In the genomic region with DNA sequence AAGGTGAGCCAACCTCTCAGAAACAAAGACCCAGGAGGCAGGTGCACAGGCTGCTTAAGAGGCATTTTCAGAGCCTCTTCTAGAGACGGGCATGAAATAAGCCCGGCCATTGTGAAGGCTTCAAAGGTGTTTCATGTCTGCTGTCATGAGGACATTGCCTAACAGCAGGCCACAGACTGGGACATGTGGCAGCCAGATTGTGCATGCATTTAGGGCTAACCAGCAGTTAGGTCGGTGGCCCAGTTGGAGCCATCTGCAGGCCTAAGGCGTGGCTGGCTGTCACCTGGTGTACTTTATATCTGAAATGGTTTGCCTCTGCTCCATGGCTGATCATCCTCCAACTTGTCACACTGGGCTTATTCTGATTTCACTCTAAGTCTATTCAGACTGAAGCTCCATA, we compare ENCODE assay signal across 23 mouse cellular contexts. TPM values are rescaled to one million over a fixed set of nuclear protein-coding genes. Genes with fewer than 3 reads are reported as not detected.
A peak's percentile ranks its signal among the peaks of the same experiment; 100 is the strongest.
DNase-seq lines count a peak whose midpoint lies in the region; ATAC-seq lines count a peak whose summit lies in the region.
"Had no signal": no experiment of that assay in that cellular context is flagged by ENCODE, and none has a peak within 500 bp of the region (broad histone marks: within the 10 kb centered on the region; RNA-seq: fewer than 3 reads in every experiment).

No protein-coding gene starts in this region.

- no peak overlapping the region for H3K4me3 ChIP-seq in hindbrain, embryonic 10.5 days
- H3K4me3 ChIP-seq in hindbrain, embryonic 16.5 days (ENCODE audit: low read length) = no peak overlapping the region
- H3K4me3 ChIP-seq in forebrain, embryonic 12.5 days (replicated peaks) = no peak overlapping the region
- H3K4me3 ChIP-seq: forebrain, embryonic 10.5 days; heart, embryonic 13.5 days; hindbrain, embryonic 12.5 days; hindbrain, embryonic 15.5 days; intestine, embryonic 15.5 days had no signal

- 71% methylated on average over 4 of the region's 4 CpGs for WGBS in hindbrain, embryonic 10.5 days
- WGBS in hindbrain, embryonic 16.5 days = 72% methylated on average over 4 of the region's 4 CpGs
- 76% methylated on average over 4 of the region's 4 CpGs for WGBS in forebrain, embryonic 12.5 days

- no peak for ATAC-seq in hindbrain, embryonic 16.5 days
- no peak for ATAC-seq in forebrain, embryonic 12.5 days (ENCODE audit: low FRiP score)
- ATAC-seq: activated CD4-positive, CD25-positive, alpha-beta regulatory T cell, adult 4 months; forebrain, embryonic 14.5 days; forebrain, postnatal 0 days; intestine, embryonic 15.5 days had no signal

- H3K4me1 ChIP-seq in hindbrain, embryonic 10.5 days (replicated peaks) = peaks cover 7% of the 10 kb centered on the region; the same call in 1 of the 2 replicates
- H3K4me1 ChIP-seq in hindbrain, embryonic 16.5 days (ENCODE audit: control insufficient read depth, insufficient read depth, low read depth, low read length) = no peaks in the 10 kb centered on the region
- H3K4me1 ChIP-seq in forebrain, embryonic 12.5 days = no peaks in the 10 kb centered on the region; the same call in 1 of the 2 replicates
- H3K4me1 ChIP-seq: heart, embryonic 13.5 days; hindbrain, embryonic 15.5 days; intestine, embryonic 15.5 days had no signal

- H3K36me3 ChIP-seq in hindbrain, embryonic 10.5 days = peaks cover 22% of the 10 kb centered on the region
- H3K36me3 ChIP-seq in hindbrain, embryonic 16.5 days (ENCODE audit: control insufficient read depth, insufficient read depth, low read length) = peaks cover 11% of the 10 kb centered on the region
- H3K36me3 ChIP-seq in forebrain, embryonic 12.5 days (replicated peaks) = peaks cover 17% of the 10 kb centered on the region; the same call in 1 of the 2 replicates

- H3K4me2 ChIP-seq in hindbrain, embryonic 16.5 days (ENCODE audit: low read length) = no peak overlapping the region
- H3K4me2 ChIP-seq in forebrain, embryonic 12.5 days = no peak overlapping the region
- H3K4me2 ChIP-seq: heart, embryonic 13.5 days; hindbrain, embryonic 12.5 days; hindbrain, embryonic 15.5 days; intestine, embryonic 15.5 days had no signal

- H3K9ac ChIP-seq in hindbrain, embryonic 16.5 days (ENCODE audit: low read depth, low read length) = no peak overlapping the region
- no peak overlapping the region for H3K9ac ChIP-seq in forebrain, embryonic 12.5 days
- H3K9ac ChIP-seq: forebrain, postnatal 0 days; heart, embryonic 13.5 days; hindbrain, embryonic 12.5 days; hindbrain, embryonic 15.5 days; intestine, embryonic 15.5 days had no signal

- H3K9me3 ChIP-seq in hindbrain, embryonic 10.5 days = peaks cover 5% of the 10 kb centered on the region; the same call in 1 of the 2 replicates
- H3K9me3 ChIP-seq in hindbrain, embryonic 16.5 days (ENCODE audit: control insufficient read depth, low read length) = no peaks in the 10 kb centered on the region; the same call in 1 of the 2 replicates
- peaks cover 5% of the 10 kb centered on the region; the same call in 1 of the 2 replicates for H3K9me3 ChIP-seq in forebrain, embryonic 12.5 days
- H3K9me3 ChIP-seq: hindbrain, embryonic 12.5 days; hindbrain, embryonic 15.5 days had no signal

- DNase-seq in embryo, embryonic 10 days (ENCODE audit: low spot score) = peak; percentile 29
- DNase-seq in embryo, embryonic 10.5 days (ENCODE audit: low spot score) = no peak
- DNase-seq in hindbrain, embryonic 10.5 days (ENCODE audit: low spot score) = peak; percentile 1
- peak; percentile 35 for DNase-seq in forelimb bud, embryonic 11.5 days (ENCODE audit: low read depth, low spot score)
- DNase-seq: adrenal gland, adult 8-10 months; adrenal gland, postnatal 25 days; cerebellum, adult 18-20 months; cerebellum, adult 9-10 months; cerebellum, postnatal 14 days; forebrain, postnatal 0 days; gastrocnemius, postnatal 25 days; heart, postnatal 14 days; heart, postnatal 4 days; kidney, adult 11 months had no signal

- no peaks in the 10 kb centered on the region; the same call in 1 of the 2 replicates for H3K27me3 ChIP-seq in hindbrain, embryonic 10.5 days (ENCODE audit: insufficient read depth, poor library complexity, severe bottlenecking)
- no peaks in the 10 kb centered on the region for H3K27me3 ChIP-seq in hindbrain, embryonic 16.5 days (replicated peaks; ENCODE audit: control insufficient read depth, insufficient read depth, low read length)
- H3K27me3 ChIP-seq in forebrain, embryonic 12.5 days = no peaks in the 10 kb centered on the region
- H3K27me3 ChIP-seq: heart, embryonic 13.5 days; hindbrain, embryonic 12.5 days; hindbrain, embryonic 15.5 days; intestine, embryonic 15.5 days had no signal

- H3K27ac ChIP-seq in hindbrain, embryonic 10.5 days = no peak overlapping the region
- H3K27ac ChIP-seq in hindbrain, embryonic 16.5 days (ENCODE audit: low read depth, low read length) = no peak overlapping the region
- H3K27ac ChIP-seq in forebrain, embryonic 12.5 days = no peak overlapping the region
- H3K27ac ChIP-seq: forebrain, embryonic 10.5 days; heart, embryonic 13.5 days; hindbrain, embryonic 12.5 days; hindbrain, embryonic 15.5 days; intestine, embryonic 15.5 days had no signal

RNA-seq across cellular contexts. Expression of a gene that starts 59.1 kb away (rescaled TPM):
- 45.3 and 48.9 TPM in 2 replicates for polyA plus RNA-seq in hindbrain, embryonic 10.5 days (2016; fragmentation: Nextera tagmentation; extraction: Ambion mirVana)
- polyA plus RNA-seq in hindbrain, embryonic 16.5 days (2015; fragmentation: Nextera tagmentation; extraction: Ambion mirVana) = 33.1 and 37.0 TPM in 2 replicates
- polyA plus RNA-seq in forebrain, embryonic 12.5 days (2016; fragmentation: Nextera tagmentation; extraction: Ambion mirVana) = 46.7 and 54.1 TPM in 2 replicates

RNA-seq across cellular contexts. Expression of a gene that starts 59.2 kb away (rescaled TPM):
- 22.8 and 23.8 TPM in 2 replicates for polyA plus RNA-seq in hindbrain, embryonic 10.5 days (2016; fragmentation: Nextera tagmentation; extraction: Ambion mirVana)
- 22.5 and 23.1 TPM in 2 replicates for polyA plus RNA-seq in hindbrain, embryonic 16.5 days (2015; fragmentation: Nextera tagmentation; extraction: Ambion mirVana)
- polyA plus RNA-seq in forebrain, embryonic 12.5 days (2016; fragmentation: Nextera tagmentation; extraction: Ambion mirVana) = 24.3 and 25.4 TPM in 2 replicates
